Mouse (Mus musculus) MEL (cell line): ENCODE results near the gene Maml2.

Experiments used
- CHD1 ChIP-seq: IDR thresholded peaks from 2 replicates; pipeline ENCODE4 v1.6.1; 2012; ENCODE audit warnings: low read depth, mild to moderate bottlenecking, inconsistent platforms, low read length, improper control_type of control experiment
- CTCF ChIP-seq, 3 experiments: IDR thresholded peaks in 2 of 3; conservative IDR thresholded peaks in 1 of 3; 2 replicates each; pipeline ENCODE4 v1.5.1; 2011 to 2012; ENCODE audit warnings: low read length in 3 of 3, low read depth in 2 of 3, mild to moderate bottlenecking in 2 of 3, improper control_type of control experiment in 1 of 3, inconsistent platforms in 1 of 3, mixed read lengths in 1 of 3, moderate library complexity in 1 of 3; ENCODE audit not compliant: control insufficient read depth in 1 of 3, insufficient read depth in 1 of 3, poor library complexity in 1 of 3, severe bottlenecking in 1 of 3
- ELF1 ChIP-seq: IDR thresholded peaks from 2 replicates; pipeline ENCODE4 v1.6.1; 2014; ENCODE audit warnings: low read depth, mild to moderate bottlenecking, inconsistent platforms, low read length, improper control_type of control experiment, moderate library complexity
- EP300 ChIP-seq, 2 experiments: IDR thresholded peaks; 2 replicates each; pipeline ENCODE4 v1.6.1; 2011; ENCODE audit warnings: improper control_type of control experiment in 2 of 2, low read length in 2 of 2, low read depth in 1 of 2, mild to moderate bottlenecking in 1 of 2
- MAX ChIP-seq: IDR thresholded peaks from 2 replicates; pipeline ENCODE4 v1.6.1; 2011; ENCODE audit warnings: low read length, improper control_type of control experiment
- POLR2A ChIP-seq, 2 experiments: IDR thresholded peaks; 2 replicates each; pipeline ENCODE4 v1.6.1; 2011 to 2012; ENCODE audit warnings: low read length in 2 of 2, mild to moderate bottlenecking in 2 of 2, control low read depth in 1 of 2, improper control_type of control experiment in 1 of 2, low read depth in 1 of 2, moderate library complexity in 1 of 2; ENCODE audit not compliant: control insufficient read depth in 1 of 2, insufficient read depth in 1 of 2, poor library complexity in 1 of 2
- ZC3H11A ChIP-seq: IDR thresholded peaks from 2 replicates; pipeline ENCODE4 v1.6.1; 2012; ENCODE audit warnings: low read depth, mild to moderate bottlenecking, inconsistent platforms, low read length, improper control_type of control experiment

GRCm38 (mm10) chr9:13298513-13298878 lies 739 bp downstream of the Maml2 start:
- TF ChIP-seq EP300 (IDR thresholded peaks at IDR 0.05; ENCODE audit: low read depth in 1 of 2, low read length in 2 of 2) (no peak), POLR2A (IDR thresholded peaks at IDR 0.05; ENCODE audit: control insufficient read depth in 1 of 2, insufficient read depth in 1 of 2, low read depth in 1 of 2, low read length in 2 of 2, poor library complexity in 1 of 2) (no peak), CTCF (IDR thresholded peaks at IDR 0.05 in 2 of 3, conservative IDR thresholded peaks at IDR 0.05 in 1 of 3; ENCODE audit: control insufficient read depth in 1 of 3, insufficient read depth in 1 of 3, low read depth in 2 of 3, low read length in 3 of 3, poor library complexity in 1 of 3, severe bottlenecking in 1 of 3) (no peak), CHD1 (no peak), ELF1 (no peak), MAX (no peak), ZC3H11A (no peak)
